9 mouse cellular contexts compared by ENCODE assay signal in genomic region chr19:5728631-5729443, GRCm38 (mm10). TPM values are rescaled to one million over a fixed set of nuclear protein-coding genes. Genes with fewer than 3 reads are reported as not detected.
DNase-seq lines count a peak whose midpoint lies in the region; ATAC-seq and TF ChIP-seq lines count a peak whose summit lies in the region.
"Had no signal": no experiment of that assay in that cellular context is flagged by ENCODE, and none has a peak within 500 bp of the region (broad histone marks: within the 10 kb centered on the region; RNA-seq: fewer than 3 reads in every experiment).

No protein-coding gene starts in this region.

- H3K4me2 ChIP-seq in forebrain, embryonic 12.5 days = peak overlapping the region; percentile 98
- peak overlapping the region; percentile 92 for H3K4me2 ChIP-seq in stomach, postnatal 0 days (replicated peaks; ENCODE audit: low read depth)

- intact Hi-C loops in gastrocnemius, adult 2 months (cut with DNase I) = no loop called here
- intact Hi-C loops in left cerebral cortex, postnatal 25 days (cut with DNase I) = loop anchor here (1.0 to 2.0 kb wide), 3 partner anchors 18 to 42 kb away; partner anchors contain the start of genes Map3k11, Pcnx3 and Scyl1

- peaks cover 64% of the 10 kb centered on the region for H3K4me1 ChIP-seq in forebrain, embryonic 12.5 days
- H3K4me1 ChIP-seq in hindbrain, embryonic 10.5 days (replicated peaks) = peaks cover 79% of the 10 kb centered on the region
- H3K4me1 ChIP-seq in midbrain, embryonic 10.5 days = peaks cover 72% of the 10 kb centered on the region
- peaks cover 8% of the 10 kb centered on the region for H3K4me1 ChIP-seq in stomach, postnatal 0 days (replicated peaks; ENCODE audit: control insufficient read depth, insufficient read depth)

- H3K9ac ChIP-seq in forebrain, embryonic 12.5 days = peak overlapping the region; percentile 97
- H3K9ac ChIP-seq in stomach, postnatal 0 days (ENCODE audit: low read length) = peak overlapping the region; percentile 91

- DNase-seq in gastrocnemius, adult 2 months = peak; percentile 80
- no peak for DNase-seq in gastrocnemius, adult 18-20 months (ENCODE audit: low spot score)
- peak; percentile 70 for DNase-seq in adrenal gland, postnatal 25 days
- DNase-seq in hindbrain, embryonic 10.5 days (ENCODE audit: low spot score) = no peak
- DNase-seq in left cerebral cortex, postnatal 25 days (ENCODE audit: low spot score in 2 of 2) = peak; percentile 61 to 63
- no peak for DNase-seq in midbrain, embryonic 10.5 days (ENCODE audit: low spot score)
- peak; percentile 55 for DNase-seq in stomach, postnatal 0 days (ENCODE audit: low spot score)

- H3K9me3 ChIP-seq in forebrain, embryonic 12.5 days = no peaks in the 10 kb centered on the region
- H3K9me3 ChIP-seq in hindbrain, embryonic 10.5 days = no peaks in the 10 kb centered on the region
- no peaks in the 10 kb centered on the region for H3K9me3 ChIP-seq in midbrain, embryonic 10.5 days (replicated peaks)
- H3K9me3 ChIP-seq in stomach, postnatal 0 days (ENCODE audit: control insufficient read depth, low read length) = no peaks in the 10 kb centered on the region

- peak; percentile 33 for ATAC-seq in forebrain, embryonic 12.5 days (ENCODE audit: low FRiP score)
- no peak; the same call in 1 of the 2 replicates for ATAC-seq in stomach, postnatal 0 days (ENCODE audit: low FRiP score, low TSS enrichment)

- TF ChIP-seq CTCF in gastrocnemius, adult 2 months (IDR thresholded peaks at IDR 0.05) = no peak
- no peak for TF ChIP-seq CTCF in stomach, postnatal 0 days (IDR thresholded peaks at IDR 0.05; ENCODE audit: low read depth)

- peak overlapping the region; percentile 95 for H3K27ac ChIP-seq in gastrocnemius, adult 2 months
- peak overlapping the region; percentile 95 for H3K27ac ChIP-seq in forebrain, embryonic 12.5 days
- H3K27ac ChIP-seq in hindbrain, embryonic 10.5 days = peak overlapping the region; percentile 99
- peak overlapping the region; percentile 97 for H3K27ac ChIP-seq in midbrain, embryonic 10.5 days (replicated peaks)
- H3K27ac ChIP-seq in stomach, postnatal 0 days (replicated peaks) = peak overlapping the region; percentile 92

- H3K36me3 ChIP-seq in forebrain, embryonic 12.5 days (replicated peaks) = peaks cover 21% of the 10 kb centered on the region
- peaks cover 37% of the 10 kb centered on the region for H3K36me3 ChIP-seq in hindbrain, embryonic 10.5 days
- peaks cover 38% of the 10 kb centered on the region for H3K36me3 ChIP-seq in midbrain, embryonic 10.5 days
- H3K36me3 ChIP-seq in stomach, postnatal 0 days (ENCODE audit: control insufficient read depth, insufficient read depth, low read length) = no peaks in the 10 kb centered on the region

- TF ChIP-seq EP300 in stomach, postnatal 0 days (optimal IDR thresholded peaks at IDR 0.05) = no peak

- peak overlapping the region; percentile 80 for H3K4me3 ChIP-seq in gastrocnemius, adult 2 months
- peak overlapping the region; percentile 87 for H3K4me3 ChIP-seq in forebrain, embryonic 12.5 days (replicated peaks)
- H3K4me3 ChIP-seq in hindbrain, embryonic 10.5 days = peak overlapping the region; percentile 96
- H3K4me3 ChIP-seq in midbrain, embryonic 10.5 days = peak overlapping the region; percentile 95
- peak overlapping the region; percentile 92 for H3K4me3 ChIP-seq in stomach, postnatal 0 days (ENCODE audit: low read depth, low read length)

- H3K27me3 ChIP-seq in forebrain, embryonic 12.5 days = peaks cover 4% of the 10 kb centered on the region; the same call in 1 of the 2 replicates
- H3K27me3 ChIP-seq in hindbrain, embryonic 10.5 days (ENCODE audit: insufficient read depth, poor library complexity, severe bottlenecking) = peaks cover 7% of the 10 kb centered on the region
- peaks cover 18% of the 10 kb centered on the region for H3K27me3 ChIP-seq in midbrain, embryonic 10.5 days (ENCODE audit: low read depth, poor library complexity, severe bottlenecking)
- H3K27me3 ChIP-seq in stomach, postnatal 0 days (ENCODE audit: control insufficient read depth, insufficient read depth, low read length) = no peaks in the 10 kb centered on the region

- 11% methylated on average over 37 of the region's 37 CpGs for WGBS in forebrain, embryonic 12.5 days
- 14% methylated on average over 37 of the region's 37 CpGs for WGBS in hindbrain, embryonic 10.5 days
- WGBS in midbrain, embryonic 10.5 days = 14% methylated on average over 37 of the region's 37 CpGs
- 6% methylated on average over 35 of the region's 37 CpGs for WGBS in stomach, postnatal 0 days

RNA-seq across cellular contexts. Expression of gene Fam89b, which starts 0.6 kb away (rescaled TPM):
- 10 to 100 TPM; 22.2 to 22.6 TPM for total RNA-seq in gastrocnemius, adult 2 months (2021)
- 10 to 100 TPM; 20.1 to 21.3 TPM for total RNA-seq in gastrocnemius, adult 18-20 months (2021)
- total RNA-seq in adrenal gland, postnatal 25 days (2021) = 44.8 and 59.4 TPM in 2 replicates
- 170 and 172 TPM in 2 replicates for polyA plus RNA-seq in forebrain, embryonic 12.5 days (2016; fragmentation: Nextera tagmentation; extraction: Ambion mirVana)
- polyA plus RNA-seq in hindbrain, embryonic 10.5 days (2016; fragmentation: Nextera tagmentation; extraction: Ambion mirVana) = 149 and 192 TPM in 2 replicates
- 10 to 100 TPM; 30.0 to 30.2 TPM for total RNA-seq in left cerebral cortex, postnatal 25 days (2021)
- 141 and 160 TPM in 2 replicates for polyA plus RNA-seq in midbrain, embryonic 10.5 days (2016; fragmentation: Nextera tagmentation; extraction: Ambion mirVana)
- 51.9 and 52.1 TPM in 2 replicates for polyA plus RNA-seq in stomach, postnatal 0 days (2015; fragmentation: Nextera tagmentation; extraction: Ambion mirVana)

RNA-seq across cellular contexts. Expression of gene Ehbp1l1, which starts 2.7 kb away (rescaled TPM):
- 100 to 1,000 TPM; 218 to 220 TPM for total RNA-seq in gastrocnemius, adult 2 months (2021)
- total RNA-seq in gastrocnemius, adult 18-20 months (2021) = 100 to 1,000 TPM; 210 to 241 TPM
- total RNA-seq in adrenal gland, postnatal 25 days (2021) = 35.7 and 40.9 TPM in 2 replicates
- polyA plus RNA-seq in forebrain, embryonic 12.5 days (2016; fragmentation: Nextera tagmentation; extraction: Ambion mirVana) = 6.1 and 6.7 TPM in 2 replicates
- polyA plus RNA-seq in hindbrain, embryonic 10.5 days (2016; fragmentation: Nextera tagmentation; extraction: Ambion mirVana) = 9.7 and 10.1 TPM in 2 replicates
- 10 to 100 TPM; 24.6 to 27.3 TPM for total RNA-seq in left cerebral cortex, postnatal 25 days (2021)
- polyA plus RNA-seq in midbrain, embryonic 10.5 days (2016; fragmentation: Nextera tagmentation; extraction: Ambion mirVana) = 9.3 and 9.5 TPM in 2 replicates
- polyA plus RNA-seq in stomach, postnatal 0 days (2015; fragmentation: Nextera tagmentation; extraction: Ambion mirVana) = 28.0 and 29.5 TPM in 2 replicates

RNA-seq across cellular contexts. Expression of gene Ltbp3, which starts 11.9 kb away (rescaled TPM):
- 10 to 100 TPM; 32.4 to 44.6 TPM for total RNA-seq in gastrocnemius, adult 2 months (2021)
- total RNA-seq in gastrocnemius, adult 18-20 months (2021) = 10 to 100 TPM; 41.4 to 45.4 TPM
- total RNA-seq in adrenal gland, postnatal 25 days (2021) = 275 and 334 TPM in 2 replicates
- 10.0 and 12.0 TPM in 2 replicates for polyA plus RNA-seq in forebrain, embryonic 12.5 days (2016; fragmentation: Nextera tagmentation; extraction: Ambion mirVana)
- 2.7 and 6.9 TPM in 2 replicates for polyA plus RNA-seq in hindbrain, embryonic 10.5 days (2016; fragmentation: Nextera tagmentation; extraction: Ambion mirVana)
- total RNA-seq in left cerebral cortex, postnatal 25 days (2021) = 10 to 100 TPM; 27.0 to 31.6 TPM
- 2.9 and 3.1 TPM in 2 replicates for polyA plus RNA-seq in midbrain, embryonic 10.5 days (2016; fragmentation: Nextera tagmentation; extraction: Ambion mirVana)
- 15.7 and 26.9 TPM in 2 replicates for polyA plus RNA-seq in stomach, postnatal 0 days (2015; fragmentation: Nextera tagmentation; extraction: Ambion mirVana)

RNA-seq across cellular contexts. Expression of gene Kcnk7, which starts 24.7 kb away (rescaled TPM):
- total RNA-seq in gastrocnemius, adult 2 months (2021) = not detected
- not detected for total RNA-seq in gastrocnemius, adult 18-20 months (2021)
- not detected in 2 replicates for total RNA-seq in adrenal gland, postnatal 25 days (2021)
- 0.29 TPM in 1 of 2 replicates, not detected in the other for polyA plus RNA-seq in forebrain, embryonic 12.5 days (2016; fragmentation: Nextera tagmentation; extraction: Ambion mirVana)
- 0.16 and 0.21 TPM in 2 replicates for polyA plus RNA-seq in hindbrain, embryonic 10.5 days (2016; fragmentation: Nextera tagmentation; extraction: Ambion mirVana)
- not detected for total RNA-seq in left cerebral cortex, postnatal 25 days (2021)
- 0.20 TPM in 1 of 2 replicates, not detected in the other for polyA plus RNA-seq in midbrain, embryonic 10.5 days (2016; fragmentation: Nextera tagmentation; extraction: Ambion mirVana)
- polyA plus RNA-seq in stomach, postnatal 0 days (2015; fragmentation: Nextera tagmentation; extraction: Ambion mirVana) = 8.4 and 9.5 TPM in 2 replicates
- total RNA-seq: layer of hippocampus, postnatal 25 days had no signal

RNA-seq across cellular contexts. Expression of gene Pcnx3, which starts 40.1 kb away (rescaled TPM):
- total RNA-seq in gastrocnemius, adult 2 months (2021) = 10 to 100 TPM; 12.6 to 14.0 TPM
- 10 to 100 TPM; 12.5 to 13.8 TPM for total RNA-seq in gastrocnemius, adult 18-20 months (2021)
- total RNA-seq in adrenal gland, postnatal 25 days (2021) = 110 and 124 TPM in 2 replicates
- 32.4 and 35.1 TPM in 2 replicates for polyA plus RNA-seq in forebrain, embryonic 12.5 days (2016; fragmentation: Nextera tagmentation; extraction: Ambion mirVana)
- 27.3 and 30.8 TPM in 2 replicates for polyA plus RNA-seq in hindbrain, embryonic 10.5 days (2016; fragmentation: Nextera tagmentation; extraction: Ambion mirVana)
- 10 to 100 TPM; 63.6 to 67.9 TPM for total RNA-seq in left cerebral cortex, postnatal 25 days (2021)
- 22.8 and 25.6 TPM in 2 replicates for polyA plus RNA-seq in midbrain, embryonic 10.5 days (2016; fragmentation: Nextera tagmentation; extraction: Ambion mirVana)
- 6.5 and 7.9 TPM in 2 replicates for polyA plus RNA-seq in stomach, postnatal 0 days (2015; fragmentation: Nextera tagmentation; extraction: Ambion mirVana)

Comparison
In these comparisons a context has a peak if more than half of its experiments do, and no peak if none do; other contexts are left out.
1. DNase-seq: peak in gastrocnemius, adult 2 months (single experiment), adrenal gland, postnatal 25 days (single experiment), left cerebral cortex, postnatal 25 days (2 of 2) and stomach, postnatal 0 days (single experiment); none in gastrocnemius, adult 18-20 months (single experiment), hindbrain, embryonic 10.5 days (single experiment) and midbrain, embryonic 10.5 days (single experiment).
2. Peak in every context shown above with its lines, with median percentiles within 50 percentile points of each other: H3K27ac ChIP-seq and H3K4me3 ChIP-seq.